Mouse (Mus musculus) intestine, embryonic 16.5 days (tissue): ENCODE results near the gene Opcml. TPM values are rescaled to one million over a fixed set of nuclear protein-coding genes. Genes with fewer than 3 reads are reported as not detected.

ENCODE experiments used
- ATAC-seq: fragments of 200-750 bp; cut with Nextera tagmentation; 2 replicates; pipeline ENCODE4 v1.8.0; 2017; ENCODE audit warnings: moderate TSS enrichment, moderate library complexity
- H3K27ac ChIP-seq: fragments of 300-500 bp; sonication (generic); 2 replicates; pipeline ENCODE4 v1.5.1; 2014; ENCODE audit warnings: mild to moderate bottlenecking, low read length
- H3K27me3 ChIP-seq: fragments of 300-500 bp; sonication (generic); replicated peaks from 2 replicates; pipeline ENCODE4 v1.6.1; 2014; ENCODE audit warnings: low read length, control low read depth, mixed read lengths; ENCODE audit not compliant: control insufficient read depth, insufficient read depth
- H3K36me3 ChIP-seq: fragments of 300-500 bp; sonication (generic); 2 replicates; pipeline ENCODE4 v1.6.1; 2014; ENCODE audit warnings: low read length, control low read depth; ENCODE audit not compliant: control insufficient read depth, insufficient read depth
- H3K4me1 ChIP-seq: fragments of 300-500 bp; sonication (generic); 2 replicates; pipeline ENCODE4 v1.6.1; 2014; ENCODE audit warnings: low read length, control low read depth, mixed read lengths; ENCODE audit not compliant: control insufficient read depth, insufficient read depth
- H3K4me2 ChIP-seq: fragments of 300-500 bp; sonication (generic); 2 replicates; pipeline ENCODE4 v1.6.1; 2014; ENCODE audit warnings: low read depth, low read length, control low read depth
- H3K4me3 ChIP-seq: fragments of 300-500 bp; sonication (generic); 2 replicates; pipeline ENCODE4 v1.5.1; 2014; ENCODE audit warnings: mild to moderate bottlenecking, low read length
- H3K9ac ChIP-seq: fragments of 300-500 bp; sonication (generic); 2 replicates; pipeline ENCODE4 v1.6.1; 2014; ENCODE audit warnings: low read depth, low read length
- H3K9me3 ChIP-seq: fragments of 300-500 bp; sonication (generic); 2 replicates; pipeline ENCODE4 v1.6.1; 2016; ENCODE audit warnings: low read length, control low read depth; ENCODE audit not compliant: control insufficient read depth
- WGBS: fragments of 180-500 bp; shearing (Covaris S2); extraction: QIAGEN DNeasy Blood & Tissue Kit; methylation state at CpG from one replicate; pipeline ENCODE4 v1.1.7; 2014; 5-methylcytosine and 5-hydroxymethylcytosine counted together
- polyA plus RNA-seq: library from polyadenylated mRNA; unstranded; fragments of >200 nt; fragmentation: Nextera tagmentation; extraction: Ambion mirVana; gene quantifications from 2 replicates; pipeline ENCODE4 v1.2.1, GENCODE M21; 2015

The Opcml gene
- polyA plus RNA-seq, 1 experiment from 2014 or later = 3.1 TPM

GRCm38 (mm10) chr9:28432159-28432558 lies 641.6 kb downstream of the Opcml start:
- no peak for ATAC-seq
- Histone ChIP-seq H3K27me3 (no peaks in the 10 kb centered on the region), H3K36me3 (no peaks in the 10 kb centered on the region)

GRCm38 (mm10) chr9:28438752-28439151 lies 648.2 kb downstream of the Opcml start:
- 88% methylated on average over 4 of the region's 4 CpGs for WGBS
- Histone ChIP-seq H3K27me3 (no peaks in the 10 kb centered on the region), H3K4me2 (no peak overlapping the region), H3K9ac (no peak overlapping the region), H3K27ac (no peak overlapping the region), H3K4me3 (no peak overlapping the region), H3K4me1 (no peaks in the 10 kb centered on the region), H3K9me3 (no peaks in the 10 kb centered on the region), H3K36me3 (no peaks in the 10 kb centered on the region)
- ATAC-seq = no peak

More at GRCm38 (mm10) chr9:28432159-28432558, 641.6 kb downstream of the Opcml start:
- H3K4me2 ChIP-seq = no peak overlapping the region
- no peaks in the 10 kb centered on the region for H3K4me1 ChIP-seq
- no peaks in the 10 kb centered on the region for H3K9me3 ChIP-seq
- 70% methylated on average over 8 of the region's 8 CpGs for WGBS
- H3K4me3 ChIP-seq = no peak overlapping the region
- no peak overlapping the region for H3K27ac ChIP-seq
- H3K9ac ChIP-seq = no peak overlapping the region

GRCm38 (mm10) chr9:28439433-28440191 lies 649.0 kb downstream of the Opcml start:
- Histone ChIP-seq H3K27ac (no peak overlapping the region), H3K27me3 (no peaks in the 10 kb centered on the region), H3K9ac (no peak overlapping the region), H3K4me3 (no peak overlapping the region), H3K4me2 (no peak overlapping the region), H3K9me3 (no peaks in the 10 kb centered on the region), H3K4me1 (no peaks in the 10 kb centered on the region), H3K36me3 (no peaks in the 10 kb centered on the region)
- 66% methylated on average over 5 of the region's 5 CpGs for WGBS
- ATAC-seq = no peak

- Histone ChIP-seq H3K27ac (no peak overlapping the region), H3K4me1 (no peaks in the 10 kb centered on the region), H3K9ac (no peak overlapping the region), H3K4me3 (no peak overlapping the region), H3K9me3 (no peaks in the 10 kb centered on the region), H3K4me2 (no peak overlapping the region), H3K36me3 (no peaks in the 10 kb centered on the region), H3K27me3 (no peaks in the 10 kb centered on the region)
- no peak for ATAC-seq
- WGBS = 72% methylated on average over 3 of the region's 3 CpGs
These were observed 649.7 kb downstream of the Opcml start for GRCm38 (mm10) chr9:28440192-28440795.

- no peaks in the 10 kb centered on the region for H3K4me1 ChIP-seq
- WGBS = 71% methylated on average over 3 of the region's 3 CpGs
- no peak overlapping the region for H3K9ac ChIP-seq
- ATAC-seq = no peak
- H3K27ac ChIP-seq = no peak overlapping the region
- H3K4me2 ChIP-seq = no peak overlapping the region
- no peaks in the 10 kb centered on the region for H3K36me3 ChIP-seq
- H3K9me3 ChIP-seq = no peaks in the 10 kb centered on the region
- no peak overlapping the region for H3K4me3 ChIP-seq
- no peaks in the 10 kb centered on the region for H3K27me3 ChIP-seq
These were observed 653.9 kb downstream of the Opcml start for GRCm38 (mm10) chr9:28444485-28444884.

GRCm38 (mm10) chr9:28444972-28445371 lies 654.4 kb downstream of the Opcml start:
- no peaks in the 10 kb centered on the region for H3K27me3 ChIP-seq
- no peak for ATAC-seq
- WGBS = 70% methylated on average over 8 of the region's 8 CpGs
- H3K9ac ChIP-seq = no peak overlapping the region
- H3K27ac ChIP-seq = no peak overlapping the region
- H3K9me3 ChIP-seq = no peaks in the 10 kb centered on the region
- no peaks in the 10 kb centered on the region for H3K36me3 ChIP-seq
- H3K4me3 ChIP-seq = no peak overlapping the region
- no peaks in the 10 kb centered on the region for H3K4me1 ChIP-seq
- no peak overlapping the region for H3K4me2 ChIP-seq

- Histone ChIP-seq H3K4me3 (no peak overlapping the region), H3K9ac (no peak overlapping the region), H3K36me3 (no peaks in the 10 kb centered on the region), H3K4me1 (no peaks in the 10 kb centered on the region), H3K27me3 (no peaks in the 10 kb centered on the region), H3K9me3 (no peaks in the 10 kb centered on the region), H3K4me2 (no peak overlapping the region), H3K27ac (no peak overlapping the region)
- WGBS = 85% methylated on average over 1 of the region's 1 CpGs
- ATAC-seq = no peak
These were observed 655.3 kb downstream of the Opcml start for GRCm38 (mm10) chr9:28445863-28446262.

GRCm38 (mm10) chr9:28446278-28447064 lies 655.9 kb downstream of the Opcml start:
- Histone ChIP-seq H3K36me3 (no peaks in the 10 kb centered on the region), H3K9ac (no peak overlapping the region), H3K9me3 (no peaks in the 10 kb centered on the region), H3K27me3 (no peaks in the 10 kb centered on the region), H3K27ac (no peak overlapping the region), H3K4me2 (no peak overlapping the region), H3K4me3 (no peak overlapping the region), H3K4me1 (no peaks in the 10 kb centered on the region)
- ATAC-seq = no peak
- WGBS = 83% methylated on average over 4 of the region's 4 CpGs

- no peak overlapping the region for H3K4me2 ChIP-seq
- WGBS = 76% methylated on average over 2 of the region's 2 CpGs
- H3K9me3 ChIP-seq = no peaks in the 10 kb centered on the region
- H3K27me3 ChIP-seq = no peaks in the 10 kb centered on the region
- H3K4me1 ChIP-seq = no peaks in the 10 kb centered on the region
- ATAC-seq = no peak
- H3K27ac ChIP-seq = no peak overlapping the region
- H3K4me3 ChIP-seq = no peak overlapping the region
- H3K9ac ChIP-seq = no peak overlapping the region
- no peaks in the 10 kb centered on the region for H3K36me3 ChIP-seq
These were observed 661.9 kb downstream of the Opcml start for GRCm38 (mm10) chr9:28452509-28452908.
